Mouse (Mus musculus): ENCODE measurements at regions not wholly inside any gene's neighbourhood (a gene's known extent, or its start where the extent isn't known, plus 50 kb on each side); places are given as distances from the start of the nearest gene placed in this dataset.
"Not testable (repeated sequence)": the region's sequence is repeated elsewhere in the genome, so short reads cannot be mapped to it uniquely, and the experiment has no call there.

DNA sequence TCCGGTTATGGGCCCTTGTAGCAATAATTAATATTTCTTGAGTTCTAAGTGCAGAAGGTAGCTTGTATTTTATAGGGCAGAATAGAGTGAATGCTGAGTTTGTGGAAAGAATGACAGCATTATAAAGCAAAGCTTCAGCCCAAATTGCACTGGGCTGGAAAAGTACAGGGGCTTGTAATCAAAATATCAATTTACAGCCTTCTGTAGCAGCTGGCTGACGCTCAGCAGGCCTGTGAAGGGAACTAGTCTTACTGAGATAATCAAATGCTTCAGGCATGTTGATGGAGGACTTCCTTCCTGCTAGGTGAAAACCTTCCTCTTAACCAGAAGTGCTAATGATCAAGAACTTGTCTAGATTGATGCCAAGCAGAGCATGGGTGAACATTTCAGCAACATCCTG, 257.9 kb upstream of the Sdr16c6 start:
- no peak for DNase-seq

DNA sequence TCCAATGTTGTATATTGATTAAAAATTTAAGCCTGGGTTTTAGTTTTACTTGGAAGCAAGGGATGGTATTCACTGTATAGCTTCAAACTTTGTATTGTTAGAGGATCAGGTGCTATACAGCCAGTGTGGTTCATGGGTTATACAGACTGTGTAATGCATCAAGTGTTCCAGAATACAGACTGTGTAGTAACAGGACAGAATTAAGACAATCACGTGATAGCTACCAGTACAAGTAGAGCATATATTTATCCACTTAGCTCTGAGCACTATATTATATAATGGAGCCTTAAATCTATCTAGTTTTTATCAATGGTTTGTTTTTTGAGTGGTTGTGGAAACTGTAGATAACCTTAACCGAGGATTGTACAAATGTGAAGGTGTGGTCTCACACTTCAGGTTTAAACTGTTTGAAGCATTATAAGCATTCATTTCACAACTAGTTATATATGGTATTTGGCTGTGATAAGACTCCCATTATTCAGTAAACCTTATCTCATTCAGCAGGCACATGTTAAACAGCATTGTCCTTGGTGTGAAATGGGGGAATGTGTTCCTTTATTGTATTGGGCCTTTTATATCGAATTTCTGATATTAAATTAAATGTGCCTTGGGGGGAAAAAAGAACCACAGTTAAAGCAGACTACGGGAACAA, 256.3 kb upstream of the Sdr16c6 start:
- DNase-seq, result no peak

DNA sequence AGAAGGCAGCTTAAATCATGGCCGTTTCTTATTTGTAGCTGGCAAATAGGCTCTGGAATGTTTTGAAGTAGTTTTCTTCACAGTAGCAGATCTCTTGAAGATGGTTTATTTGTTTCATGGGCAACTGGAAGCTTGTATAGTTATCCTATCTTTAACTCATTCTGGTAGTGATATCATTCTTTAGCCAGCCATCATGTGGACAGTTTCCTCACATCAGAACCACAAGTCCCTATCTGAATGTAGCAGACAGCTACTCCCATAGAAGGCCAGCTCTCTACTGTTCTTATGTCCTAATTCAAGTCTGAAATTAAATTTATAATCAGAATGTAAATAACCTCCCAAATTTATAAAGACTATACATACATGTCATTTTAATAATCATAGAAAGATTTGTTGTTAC, 253.8 kb upstream of the Sdr16c6 start:
- no peak for DNase-seq

DNA sequence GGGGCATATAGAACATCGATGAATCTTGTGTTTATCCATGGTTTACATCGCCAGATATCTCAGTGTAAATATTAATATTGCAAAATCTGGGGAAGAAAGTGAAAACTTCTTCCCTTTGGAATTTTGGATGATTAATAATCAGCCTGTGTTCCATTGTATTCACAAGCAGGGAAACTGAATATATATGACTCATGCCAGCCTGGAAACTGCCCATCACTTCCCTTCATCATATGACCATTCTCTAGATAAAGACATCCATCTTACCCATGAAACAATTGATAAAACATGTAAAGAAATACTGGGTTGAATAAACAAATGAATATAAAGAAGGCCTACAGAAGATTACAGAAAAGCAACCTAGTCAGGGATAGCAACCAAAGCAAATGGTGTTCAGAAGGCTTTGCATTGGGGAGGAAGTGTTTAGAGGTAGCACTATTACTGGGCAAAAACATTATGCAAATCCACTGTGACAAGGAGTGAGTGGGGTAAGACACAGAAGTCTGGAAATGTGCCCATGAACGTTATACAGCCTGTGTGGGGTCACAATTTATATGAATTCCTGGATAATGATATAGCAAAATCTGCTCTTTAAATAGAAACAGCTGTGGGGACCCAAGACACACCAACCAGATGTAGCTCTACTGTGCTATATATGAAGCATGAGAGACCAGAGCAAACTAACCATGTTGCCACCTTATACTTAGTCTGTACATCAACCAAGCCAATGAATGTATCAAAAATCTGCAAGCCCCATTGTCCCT, 238.5 kb upstream of the Sdr16c6 start:
- DNase-seq, result no peak

DNA sequence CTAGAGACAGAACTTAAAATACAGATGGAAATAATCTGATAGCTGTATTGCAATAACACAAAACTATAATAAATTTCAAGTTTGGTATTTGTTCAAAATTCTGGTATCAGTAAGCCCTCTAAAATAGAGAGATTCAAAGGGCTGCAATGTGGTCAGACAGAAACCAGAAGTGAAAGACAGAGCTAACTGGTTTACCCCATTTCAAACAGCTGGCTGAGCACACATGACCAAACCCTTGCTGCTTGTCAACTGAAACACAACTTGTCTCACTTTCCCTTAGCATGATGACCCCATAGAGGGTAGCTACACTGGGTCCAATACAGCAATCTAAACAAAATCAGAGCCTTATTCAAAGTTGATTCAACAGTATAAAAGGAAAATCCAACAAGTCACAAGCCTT, 234.2 kb upstream of the Sdr16c6 start:
- DNase-seq, result no peak

DNA sequence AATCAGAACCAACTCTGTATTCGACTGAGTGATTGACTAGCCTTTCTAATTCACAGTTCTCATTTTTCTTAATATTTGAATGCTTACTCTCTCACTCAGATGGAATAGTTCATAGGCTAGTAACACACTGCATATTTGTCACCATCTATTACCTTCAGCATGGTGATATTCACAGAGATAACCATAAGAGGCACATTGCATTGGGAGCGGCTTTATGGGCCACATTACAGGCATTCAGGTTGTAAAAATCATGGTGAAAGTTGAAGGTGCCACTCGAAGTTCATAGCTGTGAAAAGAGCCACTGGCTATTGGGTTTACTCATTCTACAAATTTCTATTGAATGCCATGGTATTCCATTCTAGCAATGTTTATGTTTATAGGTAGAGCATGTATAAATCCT, 229.6 kb upstream of the Sdr16c6 start:
- DNase-seq, result no peak

DNA sequence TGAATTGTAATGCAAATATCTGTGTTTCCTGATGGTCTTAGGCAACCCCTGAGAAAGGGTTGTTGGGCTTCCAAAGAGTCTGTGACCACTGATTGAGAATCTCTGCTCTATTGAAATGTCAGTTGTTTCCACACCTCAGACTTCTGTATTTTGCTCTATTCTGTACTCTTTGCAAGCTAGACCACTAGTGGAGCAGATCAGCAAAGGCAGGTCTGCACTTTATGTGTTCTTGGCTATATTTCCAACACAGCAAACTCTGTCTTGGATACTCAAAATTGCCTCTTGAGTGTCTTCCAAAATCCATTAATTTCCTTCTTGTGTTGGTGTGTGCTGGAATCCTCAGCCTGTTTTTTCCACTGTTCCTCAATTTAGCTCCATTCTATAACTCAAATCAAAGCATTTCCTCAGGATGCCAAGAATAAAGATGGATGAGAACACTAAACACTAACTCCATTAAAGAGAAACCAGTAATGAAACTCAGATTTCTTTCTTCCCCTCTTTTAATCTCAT, 228.5 kb upstream of the Sdr16c6 start:
- DNase-seq, result no peak

DNA sequence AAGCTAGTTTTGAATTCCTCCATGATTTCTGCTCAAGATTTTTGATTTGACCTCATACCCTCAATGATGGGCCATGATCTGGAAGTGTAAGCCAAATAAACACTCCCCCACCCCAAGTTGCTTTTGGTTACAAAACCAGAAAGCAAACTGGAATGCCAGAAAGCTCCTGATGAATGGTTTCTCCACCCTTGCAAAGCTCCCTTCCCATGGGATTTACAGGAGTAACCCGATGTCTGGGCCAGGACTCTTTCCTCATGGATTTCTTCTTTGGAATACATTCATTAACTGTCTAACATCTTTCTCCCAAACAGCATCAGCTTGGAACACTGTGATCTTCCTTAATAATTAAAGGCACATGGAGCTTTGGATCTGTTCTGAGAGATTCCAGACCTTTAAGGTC, 227.3 kb upstream of the Sdr16c6 start:
- peak; percentile 1 for DNase-seq

DNA sequence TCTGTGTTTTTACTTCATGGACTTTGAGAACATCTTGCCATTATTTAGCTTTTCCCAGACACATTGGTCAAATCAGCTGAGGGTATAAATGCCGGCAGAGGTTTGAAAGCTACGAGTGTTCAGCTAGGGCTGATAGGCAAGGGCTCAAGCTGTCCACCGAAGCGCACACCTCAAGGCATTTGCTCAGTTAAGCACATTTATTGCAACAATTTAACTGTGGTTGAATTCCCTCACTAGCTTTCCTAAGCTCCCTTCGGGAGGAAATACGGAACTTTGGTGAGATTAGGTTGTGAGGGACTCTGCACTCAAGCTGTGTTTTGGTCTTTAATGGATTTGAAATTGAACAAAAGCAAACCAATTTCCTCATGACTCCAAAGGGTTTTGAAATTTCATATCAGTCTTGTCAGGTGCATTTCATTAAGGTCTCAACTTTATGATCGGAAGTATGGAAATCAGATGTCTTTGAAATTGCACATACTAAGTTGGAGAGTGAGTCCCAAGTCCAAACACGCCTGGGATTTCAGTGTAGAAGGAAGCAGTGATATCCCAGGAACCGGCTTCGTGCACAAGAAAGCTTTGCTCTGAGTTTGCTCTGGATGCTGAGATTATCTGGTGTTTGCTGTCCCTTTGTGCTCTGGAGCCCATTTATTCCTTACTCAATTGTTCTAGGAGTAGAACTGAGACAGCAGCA, 223.0 kb upstream of the Sdr16c6 start:
- no peak for DNase-seq

DNA sequence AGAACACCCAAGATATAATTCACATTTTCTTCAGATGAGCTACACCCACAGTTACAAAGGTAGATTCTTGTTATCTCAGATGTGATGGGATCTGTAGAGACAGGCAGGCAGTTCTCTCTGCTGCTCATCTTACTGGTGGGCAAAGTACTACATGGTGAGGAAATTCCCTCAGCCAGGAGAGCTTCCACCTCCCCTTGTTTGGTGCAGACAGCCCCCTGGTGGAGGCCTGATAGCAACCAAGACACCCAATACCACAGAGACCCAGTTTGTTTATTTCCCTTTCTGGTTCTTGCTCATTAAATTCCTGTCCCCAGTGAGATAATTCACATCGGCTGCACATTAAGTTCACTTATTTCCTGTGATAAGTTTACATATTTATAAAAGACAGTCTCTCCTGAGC, 222.3 kb upstream of the Sdr16c6 start:
- DNase-seq, result peak; percentile 7

DNA sequence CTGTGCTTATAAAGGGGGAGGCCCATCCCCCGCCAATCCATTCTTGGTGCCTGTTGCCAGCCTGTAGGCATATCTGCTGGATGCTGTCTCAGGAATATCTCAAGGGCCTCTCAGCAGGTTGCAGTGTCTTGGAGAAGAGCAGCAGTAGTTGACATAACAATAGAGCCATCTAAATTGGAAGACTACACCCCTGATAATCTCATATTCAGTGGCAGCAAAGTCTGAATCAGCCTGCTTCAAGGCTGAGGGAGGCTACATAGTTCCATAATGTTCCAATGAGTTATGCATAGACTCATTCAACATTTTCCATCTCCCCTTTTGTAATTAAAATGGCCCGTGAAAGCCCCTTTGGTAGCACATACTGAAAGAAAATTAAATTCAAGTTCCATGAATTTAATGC, 172.3 kb upstream of the Sdr16c6 start:
- no peak for DNase-seq

DNA sequence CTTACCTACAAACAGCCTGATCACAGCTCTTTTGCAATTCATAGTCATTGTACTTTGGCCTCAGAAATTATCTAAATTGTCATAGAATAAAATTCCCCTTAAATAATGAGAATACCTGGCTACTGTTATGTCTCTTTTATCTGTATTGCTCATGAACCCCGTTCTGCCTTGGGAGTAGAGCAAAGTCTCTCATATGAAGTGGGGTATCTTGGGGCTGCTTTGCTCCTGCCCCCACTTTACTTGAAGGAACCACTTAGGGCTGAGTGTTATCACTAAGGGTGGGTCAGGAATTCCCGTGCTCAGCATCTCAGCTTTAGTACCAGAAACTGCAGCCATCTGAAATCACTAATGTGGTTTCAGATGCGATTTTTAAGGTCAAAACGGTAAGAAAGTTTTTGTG, 170.3 kb upstream of the Sdr16c6 start:
- DNase-seq, result no peak

DNA sequence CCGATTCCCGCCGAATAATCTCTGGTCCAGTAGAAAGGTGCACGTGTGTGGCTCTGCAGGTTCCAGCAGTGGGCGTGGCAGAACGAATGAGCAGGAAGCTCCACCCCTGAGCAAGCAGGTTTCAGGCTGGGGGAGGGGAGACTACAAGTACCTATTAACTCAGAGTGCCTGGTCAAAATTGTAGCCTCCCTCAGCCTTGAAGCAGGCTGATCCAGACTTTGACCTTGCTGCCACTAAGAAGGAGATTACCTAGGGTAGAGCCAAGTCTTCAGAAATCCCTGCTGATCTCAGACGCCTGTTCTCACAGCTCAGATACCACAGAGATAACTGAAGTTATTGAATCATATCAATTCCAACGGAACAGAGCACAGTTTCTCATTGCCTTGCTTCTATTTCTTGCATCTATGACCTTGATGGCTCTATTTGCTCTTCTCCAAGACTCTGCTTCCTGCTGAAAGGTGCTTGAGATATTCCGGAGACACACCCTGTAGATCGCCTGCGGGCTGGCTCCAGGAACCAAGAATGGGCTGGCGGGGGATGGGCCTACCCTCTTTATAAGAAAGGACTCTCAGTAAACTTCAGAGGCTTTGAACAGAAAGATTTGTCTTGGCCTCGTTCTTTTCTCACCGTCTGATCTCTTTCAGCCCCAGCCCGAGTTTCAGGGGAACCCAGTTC, 165.1 kb upstream of the Sdr16c6 start:
- DNase-seq, result not testable (repeated sequence)

DNA sequence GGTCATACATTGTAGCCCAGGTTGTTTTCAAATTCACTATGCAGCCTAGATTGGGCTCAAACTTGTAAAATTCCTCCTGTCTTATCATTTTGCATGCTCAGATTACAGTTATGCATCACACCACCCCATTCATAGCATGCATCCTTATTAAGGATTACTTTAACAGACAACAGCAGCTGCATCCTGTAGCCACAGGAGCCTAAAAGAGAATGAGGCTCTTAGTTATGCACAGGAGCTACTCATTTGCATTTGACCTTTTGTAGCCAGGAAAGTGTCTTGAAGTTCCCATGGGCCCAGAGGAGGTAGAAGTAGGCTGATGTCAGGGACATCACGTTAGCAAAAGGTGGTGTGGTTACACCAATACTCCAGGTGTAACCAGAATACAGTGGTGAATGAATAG, 148.9 kb upstream of the Sdr16c6 start:
- no peak for DNase-seq

DNA sequence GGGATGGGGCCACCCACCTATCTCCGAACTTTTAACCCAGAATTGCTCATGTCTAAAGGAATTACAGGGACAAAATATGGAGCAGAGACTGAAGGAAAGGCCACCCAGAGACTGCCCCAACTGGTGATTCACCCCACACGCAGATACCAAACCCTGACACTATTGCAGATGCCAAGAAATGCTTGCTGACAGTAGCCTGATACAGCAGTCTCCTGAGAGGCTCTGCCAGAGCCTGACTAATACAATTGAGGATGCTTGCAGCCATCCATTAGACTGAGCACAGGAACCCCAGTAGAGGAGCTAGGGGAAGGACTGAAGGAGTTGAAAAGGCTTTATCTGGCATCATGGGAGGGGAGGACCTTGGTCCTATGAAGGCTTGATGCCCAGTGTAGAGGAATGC, 142.4 kb upstream of the Sdr16c6 start:
- peak; percentile 24 for DNase-seq

DNA sequence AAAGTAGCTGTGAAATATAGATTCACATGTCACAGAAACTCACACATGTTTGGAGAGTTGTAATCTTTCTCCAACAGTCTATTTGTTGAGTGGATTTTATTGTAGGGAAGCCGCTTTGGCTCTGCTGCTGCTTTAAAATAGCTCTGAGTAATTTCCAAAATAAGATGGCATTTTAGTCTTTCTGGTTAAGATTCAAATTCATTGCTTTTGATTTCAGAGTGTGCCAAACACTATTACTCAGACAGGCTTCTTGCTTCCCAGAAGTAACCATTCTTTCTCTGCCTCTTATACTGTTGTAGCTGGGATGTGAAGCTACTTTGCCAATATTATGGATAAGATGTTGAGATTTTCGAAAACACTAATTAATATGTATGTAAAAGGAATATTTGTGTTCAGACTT, 134.6 kb upstream of the Sdr16c6 start:
- DNase-seq, result no peak

DNA sequence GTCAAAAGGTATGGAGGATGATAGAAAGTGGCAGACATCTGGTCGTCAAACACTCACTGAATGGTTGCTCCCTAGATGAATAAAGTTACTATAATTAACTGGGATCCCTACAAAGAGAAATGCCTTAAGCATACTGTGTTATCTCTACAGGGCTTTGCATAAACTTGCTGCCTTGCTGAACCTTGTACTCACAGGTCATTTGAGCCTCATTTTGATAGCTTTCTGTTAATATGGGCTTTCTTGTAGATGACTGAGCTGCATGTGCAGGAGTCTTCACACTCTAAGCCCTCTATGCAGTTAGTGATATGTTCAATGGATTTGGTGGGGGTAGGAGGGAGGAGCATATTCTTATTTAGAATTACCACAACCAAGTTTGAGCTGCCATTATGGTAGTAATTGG, 127.8 kb upstream of the Sdr16c6 start:
- DNase-seq, result no peak

DNA sequence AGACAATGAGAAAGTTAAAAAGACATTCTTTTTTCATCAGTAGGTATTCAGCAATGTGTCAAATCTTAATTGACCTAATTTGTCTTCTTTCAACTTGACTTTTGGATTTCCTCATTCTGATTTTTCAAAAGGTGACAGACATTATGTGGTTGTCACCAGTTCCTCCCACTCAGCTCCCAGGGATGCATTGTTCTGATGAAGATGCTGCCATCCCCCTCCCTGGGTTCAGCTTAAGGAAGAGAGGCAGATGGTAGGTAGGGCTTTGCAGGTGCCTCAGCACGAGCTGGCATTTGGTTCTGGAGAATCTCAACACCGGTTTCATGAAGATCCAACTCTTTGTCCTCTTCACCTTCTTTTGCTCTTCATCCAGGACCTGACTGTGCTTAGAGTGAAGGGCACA, 122.0 kb upstream of the Sdr16c6 start:
- DNase-seq, result no peak

DNA sequence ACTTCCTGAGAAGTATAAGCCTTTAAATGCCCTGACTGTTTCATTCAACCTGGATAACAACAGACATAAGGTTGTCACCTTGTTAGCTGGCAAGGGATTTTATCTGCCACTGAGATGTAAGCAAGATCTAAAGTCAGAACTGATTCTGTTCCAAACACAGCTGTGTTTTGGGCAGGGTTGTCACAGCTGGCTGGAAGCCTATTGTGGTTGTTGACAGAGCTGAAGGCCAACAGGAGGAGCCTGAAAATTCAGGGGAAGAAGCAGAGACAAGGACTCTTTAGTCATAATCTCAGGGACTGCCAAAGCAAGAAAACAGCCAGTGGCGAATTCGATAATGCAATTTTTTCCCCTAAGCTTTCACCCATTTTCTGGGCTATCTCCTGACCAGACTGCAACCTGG, 118.5 kb upstream of the Sdr16c6 start:
- DNase-seq, result peak; percentile 81

DNA sequence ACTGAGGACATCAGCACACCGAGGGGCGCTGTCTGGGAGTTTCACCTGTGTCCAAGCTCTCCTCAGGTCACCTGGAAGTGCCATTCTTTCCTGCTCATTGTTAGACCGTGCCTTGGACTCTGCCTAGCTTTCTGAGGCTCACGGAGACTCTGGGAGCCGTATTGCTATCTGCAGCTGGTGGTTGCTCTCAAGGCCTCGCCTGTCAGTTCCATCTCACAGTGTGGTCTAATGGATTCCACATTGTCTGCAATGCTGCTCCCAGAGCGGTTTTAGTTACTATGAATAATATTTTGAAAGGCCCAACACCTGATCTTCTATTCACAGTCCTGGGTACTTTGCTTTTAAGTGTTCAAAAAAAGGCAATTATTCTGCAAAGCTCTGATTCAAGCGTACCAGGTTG, 117.9 kb upstream of the Sdr16c6 start:
- peak; percentile 38 for DNase-seq

All from adrenal gland, adult 2 months (tissue).